Mouse (Mus musculus) embryo, embryonic 11.5 days (tissue): ENCODE data around the gene Pi4k2b.
"Not testable (repeated sequence)": the region's sequence is repeated elsewhere in the genome, so short reads cannot be mapped to it uniquely, and the experiment has no call there.

ENCODE experiments used
- DNase-seq: peaks from one replicate; pipeline ENCODE4 v3.0.0-alpha.2; 2012; ENCODE audit warnings: low read depth, low spot score

Pi4k2b gene

DNA sequence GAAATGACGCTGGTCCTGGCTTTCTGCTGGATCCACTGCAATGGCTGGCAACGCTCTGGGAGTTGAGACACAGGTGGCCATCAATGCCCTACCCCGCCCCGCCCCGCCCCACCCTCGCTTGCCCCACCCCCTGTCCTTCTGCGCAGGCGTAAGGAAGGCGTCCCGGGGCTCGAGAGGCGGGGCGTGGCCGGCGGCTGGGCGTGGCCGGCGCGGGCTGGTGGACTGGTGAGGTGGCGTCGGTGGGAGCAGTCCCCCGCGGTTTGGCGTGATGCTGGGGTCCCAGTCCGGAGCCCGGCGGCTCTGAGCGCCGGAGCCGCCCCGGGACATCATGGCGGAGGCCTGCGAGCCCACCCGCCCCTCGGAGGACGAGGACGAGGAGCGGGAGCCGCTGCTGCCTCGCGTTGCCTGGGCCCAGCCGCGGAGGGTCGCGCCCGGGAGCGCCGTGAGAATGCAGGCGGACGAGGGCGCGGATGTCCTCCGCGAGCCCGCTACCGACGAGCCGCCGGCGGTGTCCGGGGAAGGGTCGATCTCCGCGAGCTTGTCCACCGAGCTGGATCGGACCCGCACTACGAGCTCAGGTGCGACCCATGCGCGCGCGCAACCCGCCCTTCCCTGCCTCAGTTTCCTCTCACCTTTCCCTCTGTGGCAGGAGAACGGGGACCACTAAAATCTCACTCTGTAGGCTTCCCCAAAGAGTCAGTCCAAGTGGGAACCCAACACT, at the start of gene Pi4k2b:
Gene Pi4k2b (plus strand): TSS at position 184 of the 721 bp plus-strand sequence.
- peak; percentile 61 for DNase-seq

DNA sequence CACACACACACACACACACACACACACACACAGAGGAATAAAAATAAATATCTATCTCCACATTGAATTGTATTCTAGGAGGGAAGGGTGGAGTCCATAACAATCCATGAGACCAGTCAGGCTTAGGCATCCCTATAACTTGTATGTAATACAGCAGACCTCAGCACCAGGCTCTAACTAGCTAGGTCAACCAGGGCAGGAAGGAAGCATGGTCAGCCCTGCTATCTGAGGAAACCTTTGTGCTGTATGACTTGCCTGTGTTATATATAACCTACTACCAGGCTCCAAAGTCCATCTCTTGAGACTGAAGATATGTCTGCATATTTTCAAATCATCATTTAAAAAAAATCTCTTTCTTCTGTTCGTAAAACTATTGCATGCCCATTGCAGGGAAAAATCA, 44.1 kb upstream of the Pi4k2b start:
- no peak for DNase-seq

DNA sequence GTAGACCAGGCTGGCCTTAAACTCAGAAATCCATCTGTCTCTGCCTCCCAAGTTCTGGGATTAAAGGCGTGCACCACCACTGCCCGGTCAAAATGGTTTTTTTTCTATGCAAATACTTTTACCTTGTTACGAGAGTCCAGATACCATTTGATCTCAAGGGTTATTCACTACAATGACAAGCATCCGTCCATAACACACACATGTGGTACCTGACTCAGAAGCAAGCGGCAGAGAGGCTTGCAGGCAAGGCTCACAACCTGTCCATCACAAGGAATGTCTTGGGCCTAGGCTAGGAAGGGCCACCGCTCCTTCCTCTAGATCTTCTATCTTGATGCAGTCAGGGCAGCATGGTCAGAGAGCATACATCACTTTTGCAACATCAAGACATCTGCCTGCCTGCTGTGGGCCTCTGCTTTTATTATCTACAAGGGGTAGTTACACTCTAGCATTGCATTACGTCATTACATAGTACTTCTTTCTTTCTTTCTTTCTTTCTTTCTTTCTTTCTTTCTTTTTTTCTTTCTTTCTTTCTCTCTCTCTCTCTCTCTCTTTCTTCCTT, 43.4 kb upstream of the Pi4k2b start:
- not testable (repeated sequence) for DNase-seq

DNA sequence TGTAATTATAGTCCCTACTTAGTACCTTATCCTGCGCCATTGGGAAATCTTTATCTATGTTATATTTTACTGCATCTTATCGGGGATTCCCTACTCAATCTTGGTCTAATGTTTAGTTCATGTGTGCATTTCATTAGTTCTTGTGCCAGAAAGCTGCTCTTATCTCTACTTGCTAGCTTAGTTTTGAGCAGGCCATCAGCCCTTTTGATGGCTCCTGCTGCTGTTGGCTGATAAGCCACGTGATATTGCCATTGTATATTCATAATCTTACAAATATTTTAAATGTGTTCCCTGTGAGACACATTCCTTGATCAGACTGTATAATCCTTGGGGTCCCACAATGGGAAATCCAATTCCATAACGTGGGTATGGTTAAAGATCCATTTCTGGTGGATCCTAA, 36.8 kb upstream of the Pi4k2b start:
- DNase-seq = no peak

DNA sequence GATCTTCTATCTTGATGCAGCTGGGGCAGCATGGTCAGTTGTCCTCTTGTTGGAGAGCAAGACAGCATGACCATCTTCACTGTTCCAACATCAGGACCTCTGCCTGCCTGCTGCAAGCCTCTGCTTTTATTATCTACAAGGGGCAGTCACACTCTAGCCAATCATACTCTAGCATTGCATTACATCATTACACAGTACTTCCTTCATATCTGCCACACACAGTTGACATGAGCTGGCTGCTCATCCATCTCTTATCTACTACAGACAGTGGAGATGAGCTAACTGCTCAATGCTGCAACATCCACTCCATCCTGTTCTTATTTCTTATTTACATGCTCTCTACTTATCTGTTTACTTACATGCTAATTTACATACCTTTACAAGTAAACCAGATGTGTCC, 28.7 kb upstream of the Pi4k2b start:
- DNase-seq = no peak

DNA sequence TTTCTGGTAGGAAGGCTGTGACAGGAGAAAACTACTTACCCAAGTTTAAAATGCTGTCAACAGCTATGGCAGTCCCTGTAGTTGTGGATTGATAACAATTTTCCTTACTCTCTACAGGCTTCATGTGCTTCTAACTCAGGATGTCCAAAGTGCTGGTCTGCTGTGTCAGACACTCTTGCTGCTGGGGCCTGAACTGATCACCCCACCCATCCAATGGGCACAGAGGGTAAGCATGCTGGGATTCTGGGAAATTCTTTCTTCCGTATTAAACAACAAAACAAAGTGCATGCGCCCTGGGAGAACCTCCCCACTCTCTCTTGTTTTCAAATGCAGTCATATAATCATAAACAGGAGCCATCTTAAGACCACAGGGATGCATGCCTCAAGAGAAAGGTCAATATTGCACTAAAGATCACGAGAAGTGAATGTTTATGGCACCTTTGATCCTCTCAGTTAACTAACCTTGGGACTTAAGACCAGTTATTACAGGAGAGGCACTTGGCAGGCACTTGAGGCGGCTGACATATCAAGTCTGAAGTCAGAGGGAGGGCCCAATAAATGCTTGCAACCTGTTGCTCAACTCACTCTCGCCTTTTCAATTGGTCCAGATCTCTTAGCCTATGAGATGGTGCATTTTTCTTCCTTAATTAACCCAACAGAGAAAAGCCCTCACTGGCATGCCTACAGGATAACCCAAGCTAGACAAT, 24.5 kb upstream of the Pi4k2b start:
- DNase-seq = no peak

DNA sequence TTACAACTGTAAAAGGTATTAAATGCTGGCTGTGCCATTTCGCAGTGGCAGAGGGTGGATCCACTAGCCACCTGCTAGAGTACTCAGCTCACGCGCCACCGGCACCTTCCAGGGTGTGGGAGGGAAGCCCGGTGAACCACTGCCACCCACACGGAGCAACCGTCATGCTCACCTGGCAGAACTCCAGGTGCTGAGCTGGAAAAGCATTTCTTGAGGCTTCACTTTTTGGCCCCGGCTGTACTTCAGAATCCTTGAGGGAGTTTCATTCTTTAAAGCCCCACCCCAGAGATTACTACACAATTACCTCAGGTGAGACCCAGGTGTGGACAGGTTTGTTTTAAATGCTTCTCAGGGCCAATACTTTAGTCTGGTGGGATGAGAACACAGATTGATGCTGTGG, 20.4 kb upstream of the Pi4k2b start:
- no peak for DNase-seq

DNA sequence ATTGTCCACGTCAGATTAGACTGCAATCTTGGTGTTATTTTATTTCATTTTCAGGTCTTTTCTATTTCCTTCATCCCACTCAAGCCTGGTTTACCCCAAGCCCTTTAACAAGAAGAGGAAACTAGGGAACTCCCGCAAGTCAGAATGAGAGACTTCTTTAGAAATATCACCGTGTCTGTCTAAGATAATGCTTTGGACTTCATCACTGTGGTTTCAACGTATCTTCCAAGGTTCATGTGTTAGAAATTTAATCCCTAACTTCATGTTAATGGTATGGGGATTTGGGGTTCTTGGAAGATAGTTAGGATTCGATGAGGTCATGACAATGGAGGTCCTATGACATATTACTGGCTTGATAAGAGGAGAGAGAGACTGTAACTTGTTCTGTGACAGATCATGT, 13.6 kb upstream of the Pi4k2b start:
- DNase-seq = no peak

DNA sequence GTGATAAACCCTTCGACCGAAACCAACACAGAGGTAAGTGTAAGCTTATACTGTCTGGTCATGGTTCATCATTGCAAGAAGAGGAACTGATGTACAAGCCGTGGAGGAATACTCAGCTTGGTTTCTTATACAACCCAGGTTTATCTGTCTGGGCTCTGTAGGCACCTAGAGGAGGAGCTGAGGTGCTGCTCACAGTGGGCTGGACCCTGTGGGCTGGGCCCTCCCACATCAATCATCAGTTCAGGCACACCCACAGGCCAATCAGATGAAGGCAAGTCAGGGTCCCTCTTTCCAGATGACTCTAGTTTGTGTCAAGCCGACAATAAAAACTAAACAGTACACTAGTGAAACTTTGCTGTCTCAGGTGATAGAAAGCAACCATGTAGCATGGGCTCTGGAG, 8.6 kb upstream of the Pi4k2b start:
- no peak for DNase-seq

DNA sequence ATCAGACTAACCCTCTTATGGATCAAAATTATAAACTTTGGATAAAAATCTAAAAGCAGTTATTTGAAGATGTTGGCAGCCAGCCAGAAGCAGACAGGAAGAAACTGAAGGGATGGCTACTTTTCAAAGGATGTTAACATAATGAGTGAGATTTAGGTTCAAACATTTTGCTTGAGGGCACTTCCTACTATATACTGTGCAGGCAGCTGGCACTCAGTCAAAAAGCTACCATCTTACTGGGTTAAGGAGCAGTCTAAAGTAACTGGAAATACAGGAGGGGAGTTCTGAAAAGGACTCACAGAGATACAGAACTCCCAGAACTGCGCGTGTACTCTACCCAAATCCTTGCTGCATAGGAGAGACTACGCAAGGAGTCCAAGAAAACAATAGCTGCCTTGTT, 5.3 kb upstream of the Pi4k2b start:
- DNase-seq = no peak

DNA sequence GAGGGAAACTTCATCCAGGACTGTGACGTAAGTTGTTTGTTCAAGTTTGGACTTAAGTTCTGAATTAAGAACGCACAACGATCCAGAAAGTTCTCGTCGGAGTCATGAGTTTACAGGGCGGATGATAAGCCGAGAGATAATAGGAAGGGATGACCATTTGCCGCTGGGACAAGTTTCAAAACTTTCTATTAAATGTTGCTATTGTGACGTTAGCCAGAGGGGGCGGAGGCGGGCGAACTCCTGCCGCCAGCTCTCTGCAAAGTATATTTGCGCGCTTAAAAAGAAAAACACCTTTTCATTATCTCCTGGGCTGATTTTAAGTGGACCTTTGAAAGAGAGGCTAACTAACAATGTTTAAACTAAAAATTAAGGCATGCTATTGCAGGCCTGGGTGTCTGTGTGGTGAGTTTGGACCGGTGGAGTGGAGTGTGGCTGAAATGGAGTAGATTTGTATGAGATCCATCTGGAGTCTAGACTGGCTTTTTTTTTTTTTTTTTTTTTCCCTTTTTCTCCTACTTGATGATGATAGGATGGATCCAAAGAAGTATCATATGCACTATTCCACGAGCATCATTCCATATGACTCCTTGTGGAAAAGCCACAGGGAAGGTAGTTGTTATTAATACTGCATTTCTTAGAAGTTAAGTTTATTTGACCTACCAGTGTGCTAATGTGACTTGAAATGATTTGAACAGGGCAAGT, 889 bp downstream of the Pi4k2b start:
- peak; percentile 37 for DNase-seq

DNA sequence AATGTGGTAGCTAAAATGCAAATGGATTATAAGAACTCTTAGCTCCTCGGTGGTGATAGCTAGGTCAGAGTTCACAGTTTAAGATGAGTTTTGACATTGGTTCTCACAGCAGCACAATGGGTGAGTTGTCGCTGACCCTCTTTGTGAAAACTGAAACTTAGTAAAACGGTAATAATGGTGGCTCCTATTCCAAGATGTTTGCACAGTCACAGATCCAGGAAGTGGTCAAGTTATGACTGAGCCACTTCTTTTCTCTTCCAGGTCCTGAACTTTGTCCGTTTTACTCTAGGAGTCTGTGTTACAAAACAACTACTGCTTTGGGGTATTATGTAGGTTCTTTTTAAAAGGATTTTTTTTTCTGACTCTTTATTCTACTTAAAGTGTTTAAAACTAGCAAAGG, 1.9 kb downstream of the Pi4k2b start:
- no peak for DNase-seq

DNA sequence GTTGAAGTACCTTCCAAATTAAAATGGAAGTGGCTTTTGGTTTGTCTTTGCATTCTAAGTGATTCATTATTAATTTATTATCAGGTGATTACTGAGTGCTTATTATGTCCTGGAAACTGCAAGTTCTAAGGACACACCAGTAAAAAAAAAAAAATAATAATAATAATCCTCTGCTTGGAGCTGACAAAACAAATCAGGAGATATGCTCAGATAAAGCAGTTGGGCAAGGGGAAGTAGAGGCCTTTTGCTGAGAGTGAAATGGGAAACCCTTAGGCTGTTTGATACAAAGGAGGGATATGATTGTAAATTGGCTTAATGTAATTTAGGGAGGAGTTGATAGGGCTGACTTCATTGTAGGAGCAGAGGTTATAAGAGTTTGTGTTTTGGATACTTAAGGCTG, 5.5 kb downstream of the Pi4k2b start:
- DNase-seq = no peak

DNA sequence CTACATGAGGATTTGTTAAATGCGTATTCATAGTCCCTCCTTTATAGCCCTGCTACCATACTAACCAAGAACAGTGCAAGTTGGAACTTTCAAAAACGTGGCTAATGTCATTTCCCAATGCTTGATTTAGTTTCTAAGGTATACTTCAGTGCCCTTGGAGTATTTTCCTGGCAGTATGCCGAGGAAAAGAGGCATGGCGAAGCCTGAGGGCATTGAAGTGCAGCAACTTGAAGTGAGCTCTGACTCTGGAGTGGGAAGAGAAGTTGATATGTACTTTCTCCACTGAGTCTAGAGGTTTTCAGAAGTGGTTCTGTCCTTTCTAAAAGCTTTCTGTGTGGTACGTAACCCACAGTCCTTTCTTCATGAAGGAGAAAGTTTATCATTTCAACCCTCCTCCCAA, 7.4 kb downstream of the Pi4k2b start:
- DNase-seq = no peak

DNA sequence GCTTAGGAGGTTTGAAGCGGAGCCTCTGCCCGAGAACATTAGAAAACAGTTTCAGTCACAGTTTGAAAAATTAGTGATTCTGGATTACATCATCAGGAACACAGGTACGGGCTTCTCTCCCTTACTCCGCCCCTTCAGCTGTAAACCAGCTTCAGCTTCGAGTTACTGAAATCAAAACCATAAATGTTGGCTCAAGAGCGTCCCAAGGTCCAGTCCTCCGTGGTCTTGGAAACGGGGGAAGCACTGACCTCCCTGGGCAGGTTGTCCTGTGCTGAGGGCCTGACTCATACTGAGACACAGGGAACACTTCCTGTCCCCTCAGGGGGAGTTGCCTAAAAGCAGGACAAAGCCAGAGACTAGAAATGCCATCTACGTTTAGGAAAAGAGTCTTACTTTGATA, 11.8 kb downstream of the Pi4k2b start:
- DNase-seq = no peak

DNA sequence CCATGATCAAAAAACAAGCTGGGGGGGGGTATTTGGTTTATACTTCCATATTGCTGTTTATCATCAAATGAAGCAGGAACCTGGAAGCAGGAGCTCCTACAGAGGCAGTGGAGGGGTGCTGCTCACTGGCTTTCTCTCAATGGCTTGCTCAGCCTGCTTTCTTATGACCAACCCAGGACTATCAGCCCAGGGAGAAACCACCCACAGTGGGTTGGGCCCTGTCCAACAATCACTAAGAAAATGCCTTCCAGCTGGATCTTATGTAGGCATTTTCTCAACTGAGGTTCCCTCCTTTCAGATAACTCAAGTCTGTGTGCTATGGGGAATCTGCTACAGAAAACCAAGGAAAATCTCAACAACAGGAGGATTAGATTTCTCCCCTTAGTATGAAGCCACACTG, 12.8 kb downstream of the Pi4k2b start:
- DNase-seq = no peak

DNA sequence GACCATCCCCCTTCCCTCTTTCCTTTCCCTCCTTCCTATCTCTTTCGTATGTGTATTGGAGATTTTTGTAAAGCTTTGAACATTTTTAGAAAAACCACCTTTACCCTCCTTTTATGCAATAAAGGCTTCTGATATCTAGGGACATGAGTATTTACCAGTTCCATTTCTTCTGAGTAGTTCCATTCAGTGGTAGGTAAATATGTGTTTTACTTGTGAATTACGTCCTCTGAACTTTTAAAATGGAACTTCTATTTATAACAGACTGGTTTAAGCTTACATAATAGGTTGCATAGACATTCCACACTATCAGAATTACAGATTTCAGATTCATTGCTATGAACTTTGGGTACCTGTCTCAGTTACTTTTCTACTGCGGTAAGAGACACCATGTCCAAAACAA, 14.0 kb downstream of the Pi4k2b start:
- DNase-seq = no peak

DNA sequence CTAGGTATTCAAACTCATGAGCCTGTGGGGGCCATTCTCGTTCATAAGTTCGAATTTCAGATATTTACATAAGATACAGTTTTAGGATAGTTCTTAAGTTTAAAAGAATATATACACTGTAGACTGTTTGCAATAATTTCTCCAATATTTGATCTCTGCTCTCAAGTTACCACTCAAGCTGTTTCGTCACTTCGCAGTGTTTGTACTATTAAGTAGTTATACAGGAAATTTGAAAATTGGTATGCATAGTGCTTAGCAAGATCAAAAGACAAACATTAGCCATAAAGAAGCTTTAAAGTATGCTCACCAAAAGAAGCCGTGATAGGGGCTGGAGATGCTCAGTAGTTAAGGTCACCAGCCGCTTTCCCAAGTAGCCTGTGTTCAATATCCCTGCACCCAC, 14.6 kb downstream of the Pi4k2b start:
- DNase-seq = no peak

DNA sequence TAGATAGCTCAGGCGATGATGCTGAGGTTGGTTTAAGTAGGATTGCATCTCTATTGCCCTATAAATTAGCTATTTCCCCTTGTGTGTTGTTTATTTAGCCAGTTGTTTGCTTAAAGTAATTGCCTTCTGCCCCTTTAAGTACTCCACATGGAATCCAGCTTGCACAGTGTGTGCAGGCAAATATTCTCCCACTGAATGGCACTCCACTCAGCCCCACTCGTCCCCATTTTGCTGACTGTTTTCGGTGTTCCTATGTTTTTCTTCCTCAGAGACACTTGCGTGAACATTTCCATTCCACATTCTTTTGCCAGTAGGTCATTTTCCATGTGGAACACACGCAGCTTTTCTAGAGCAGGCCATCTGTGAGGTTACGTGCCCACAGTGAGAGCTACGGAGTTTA, 21.2 kb downstream of the Pi4k2b start:
- DNase-seq = no peak

DNA sequence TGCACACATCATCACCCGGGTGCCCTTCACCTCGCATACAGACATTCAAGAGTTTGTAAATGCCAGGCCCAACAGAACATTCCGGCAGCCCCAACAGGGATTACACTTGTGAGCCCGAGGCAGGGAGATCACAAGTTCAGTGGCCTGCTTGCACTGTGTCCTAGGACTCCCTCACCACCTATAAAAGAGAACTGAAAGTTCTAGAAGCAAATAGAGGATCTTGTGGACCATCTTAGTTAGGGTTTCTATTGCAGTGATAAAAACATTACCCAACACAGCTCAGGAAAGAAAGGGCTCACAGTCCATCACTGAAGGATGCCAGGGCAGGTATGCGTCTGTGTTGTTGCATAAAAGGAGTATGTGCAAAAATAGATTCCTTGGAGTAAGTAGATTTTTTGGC, 32.9 kb downstream of the Pi4k2b start:
- DNase-seq = no peak

DNA sequence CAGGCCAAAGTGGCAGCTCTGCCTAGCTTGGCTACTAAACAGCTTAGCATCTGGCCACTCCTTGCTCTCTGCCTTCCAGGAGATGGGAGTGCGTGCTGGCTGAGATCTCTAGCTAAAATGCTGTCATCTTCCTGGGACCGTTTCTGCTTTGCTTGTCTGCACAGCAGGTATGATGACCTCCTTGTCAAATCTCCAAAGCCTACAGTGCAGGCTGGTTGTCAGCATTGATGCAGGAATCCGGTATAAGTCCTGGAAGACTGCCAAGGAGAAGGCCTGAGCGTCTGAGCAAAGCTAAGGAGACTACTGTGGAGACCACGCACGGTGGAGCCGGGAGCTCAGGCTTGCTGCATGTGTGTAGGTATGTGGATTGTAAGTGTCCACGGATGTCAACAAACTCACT, 33.9 kb downstream of the Pi4k2b start, which contains the start of gene Zcchc4:
Gene Zcchc4 (plus strand): TSS at position 173 of the 400 bp plus-strand sequence.
- DNase-seq = no peak
